Mouse (Mus musculus): ENCODE measurements at regions not wholly inside any gene's neighbourhood (a gene's known extent, or its start where the extent isn't known, plus 50 kb on each side); places are given as distances from the start of the nearest gene placed in this dataset.

DNA sequence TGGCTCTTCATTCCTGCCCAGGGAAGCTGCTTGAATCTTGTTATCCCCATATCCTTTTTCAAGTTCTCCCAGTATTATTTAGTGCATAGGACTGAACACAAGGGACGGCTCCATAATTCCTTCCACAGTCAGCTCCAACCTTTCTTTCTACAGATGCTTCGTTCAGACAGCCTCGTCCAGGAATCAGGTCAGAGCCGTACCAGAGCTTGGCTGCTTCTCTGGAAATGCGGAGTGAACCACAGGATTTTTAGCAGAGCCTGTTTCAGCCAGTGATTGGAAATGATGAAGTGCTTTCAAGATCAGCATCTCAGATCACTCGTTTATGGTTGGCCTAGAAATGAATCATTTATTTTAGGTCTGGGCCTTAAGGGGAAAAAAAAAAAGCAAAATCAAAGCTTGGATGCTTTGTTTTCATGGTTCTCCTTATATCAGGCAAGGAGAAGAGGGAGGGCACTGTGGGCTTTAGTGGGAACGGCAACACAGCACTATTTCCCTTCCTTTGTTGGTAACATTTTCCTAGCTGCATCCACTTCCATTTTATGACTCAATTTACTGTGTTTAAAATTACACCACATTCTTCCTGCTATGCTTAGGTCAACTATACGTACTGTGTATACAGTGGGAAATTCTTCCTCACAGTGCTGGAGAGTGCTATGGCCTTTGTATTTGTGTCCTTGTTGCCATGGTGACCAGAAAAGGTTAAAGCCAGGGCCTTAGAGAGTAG is 161.9 kb upstream of the Ccdc122 start:
- TF ChIP-seq HCFC1 (IDR thresholded peaks at IDR 0.05; ENCODE audit: borderline replicate concordance, insufficient read depth, low read length) (no peak), ZNF384 (IDR thresholded peaks at IDR 0.05; ENCODE audit: low read depth, low read length) (no peak), CHD2 (IDR thresholded peaks at IDR 0.05; ENCODE audit: low read depth, low read length) (no peak), MAFK (IDR thresholded peaks at IDR 0.05; ENCODE audit: insufficient read depth, low read depth, low read length) (no peak)
